Mouse (Mus musculus): ENCODE results near the gene Nags. TPM values are rescaled to one million over a fixed set of nuclear protein-coding genes. Genes with fewer than 3 reads are reported as not detected.
A peak's percentile ranks its signal among the peaks of the same experiment; 100 is the strongest.

Nags gene
- polyA plus RNA-seq (2012; rRNA removed): 0.41 and 0.72 TPM in 2 replicates

DNA sequence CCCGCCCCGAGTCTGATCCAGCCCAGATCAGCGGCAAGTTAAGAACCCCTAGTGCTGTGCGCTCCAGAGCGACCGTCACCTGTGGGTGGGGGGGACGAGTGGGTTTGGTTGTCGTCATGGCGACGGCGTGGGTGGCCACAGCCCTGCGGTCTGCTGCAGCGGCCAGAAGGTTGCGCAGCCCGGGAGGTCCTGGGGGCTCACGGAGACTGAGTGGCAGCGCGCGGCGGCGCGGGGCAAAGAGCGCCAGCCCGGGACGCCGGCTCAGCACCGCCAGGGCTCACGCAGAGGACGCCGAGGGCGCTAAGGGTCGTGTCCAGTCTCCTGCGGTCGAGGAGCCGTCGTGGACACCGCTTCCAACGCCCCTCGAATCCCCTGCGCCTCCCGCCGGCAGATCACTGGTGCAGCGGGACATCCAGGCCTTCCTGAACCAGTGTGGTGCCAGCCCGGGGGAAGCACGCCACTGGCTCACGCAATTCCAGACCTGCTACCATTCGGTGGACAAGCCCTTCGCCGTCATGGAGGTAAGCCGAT, at the start of gene Nags:
Gene Nags (plus strand): TSS at position 43 of the 531 bp plus-strand sequence.
- Histone ChIP-seq H3K4me1 (ENCODE audit: control insufficient read depth, insufficient read depth, low read length) (peaks cover 3% of the 10 kb centered on the region; the same call in 1 of the 2 replicates), H3K4me3 (replicated peaks; ENCODE audit: extremely low read depth, low read depth, low read length) (no peak within 1 kb of the TSS)
- 1% methylated on average over 50 of the region's 50 CpGs for WGBS
- no peak for DNase-seq
- no peak for TF ChIP-seq CTCF (IDR thresholded peaks at IDR 0.05; ENCODE audit: insufficient read depth, low read length)
- no peak for TF ChIP-seq POLR2A (IDR thresholded peaks at IDR 0.05; ENCODE audit: borderline replicate concordance, extremely low read depth, low read depth, low read length)

DNA sequence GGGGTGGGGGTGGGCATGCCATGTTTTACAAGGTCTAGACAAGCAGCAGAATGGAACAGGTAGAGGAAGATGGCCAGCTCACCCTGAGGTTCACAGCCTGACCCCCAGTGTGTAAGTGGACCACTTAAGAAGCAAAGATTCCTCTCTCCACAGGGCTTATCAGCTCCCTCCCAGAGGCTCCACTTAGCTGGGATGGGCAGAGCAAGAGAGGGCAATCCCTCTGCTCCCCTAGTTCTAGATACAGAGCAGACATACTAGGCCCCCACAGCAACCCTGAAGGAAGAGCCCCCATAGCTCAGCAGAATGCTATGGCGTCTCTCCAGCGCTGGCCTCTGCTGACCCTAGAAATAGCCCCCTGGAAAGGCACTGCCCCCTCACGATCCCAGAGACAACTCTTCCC, 49.6 kb upstream of the Nags start:
- TF ChIP-seq CTCF (IDR thresholded peaks at IDR 0.05; ENCODE audit: insufficient read depth, low read length) (no peak), POLR2A (IDR thresholded peaks at IDR 0.05; ENCODE audit: borderline replicate concordance, extremely low read depth, low read depth, low read length) (no peak)
- WGBS: 83% methylated on average over 3 of the region's 3 CpGs
- H3K4me3 ChIP-seq (replicated peaks; ENCODE audit: extremely low read depth, low read depth, low read length): no peak overlapping the region
- no peak for DNase-seq
- no peaks in the 10 kb centered on the region for H3K4me1 ChIP-seq (ENCODE audit: control insufficient read depth, insufficient read depth, low read length)

DNA sequence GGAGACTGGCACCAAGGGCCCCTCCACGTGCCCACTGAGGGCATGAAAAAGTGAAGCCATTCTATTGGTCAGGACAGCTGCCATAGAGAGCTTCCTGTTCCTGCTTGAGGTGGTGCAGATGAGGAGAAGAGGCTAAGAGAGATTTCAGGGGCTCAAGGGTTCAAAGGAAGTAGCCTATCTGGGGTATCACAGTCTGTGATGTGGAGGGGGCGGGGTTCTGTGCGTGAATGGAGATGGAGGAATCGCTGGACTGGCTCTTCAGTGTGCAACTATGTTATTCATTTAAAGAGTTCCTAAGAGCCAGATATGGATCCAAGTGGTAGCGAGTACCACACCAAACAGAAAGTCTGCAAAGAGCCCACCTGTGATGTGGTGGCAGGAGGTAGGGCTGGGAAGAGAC, 48.9 kb upstream of the Nags start:
- no peak for DNase-seq
- no peak overlapping the region for H3K4me3 ChIP-seq (replicated peaks; ENCODE audit: extremely low read depth, low read depth, low read length)
- WGBS: 52% methylated on average over 5 of the region's 5 CpGs
- TF ChIP-seq CTCF (IDR thresholded peaks at IDR 0.05; ENCODE audit: insufficient read depth, low read length) (no peak), POLR2A (IDR thresholded peaks at IDR 0.05; ENCODE audit: borderline replicate concordance, extremely low read depth, low read depth, low read length) (no peak)
- H3K4me1 ChIP-seq (ENCODE audit: control insufficient read depth, insufficient read depth, low read length): no peaks in the 10 kb centered on the region

DNA sequence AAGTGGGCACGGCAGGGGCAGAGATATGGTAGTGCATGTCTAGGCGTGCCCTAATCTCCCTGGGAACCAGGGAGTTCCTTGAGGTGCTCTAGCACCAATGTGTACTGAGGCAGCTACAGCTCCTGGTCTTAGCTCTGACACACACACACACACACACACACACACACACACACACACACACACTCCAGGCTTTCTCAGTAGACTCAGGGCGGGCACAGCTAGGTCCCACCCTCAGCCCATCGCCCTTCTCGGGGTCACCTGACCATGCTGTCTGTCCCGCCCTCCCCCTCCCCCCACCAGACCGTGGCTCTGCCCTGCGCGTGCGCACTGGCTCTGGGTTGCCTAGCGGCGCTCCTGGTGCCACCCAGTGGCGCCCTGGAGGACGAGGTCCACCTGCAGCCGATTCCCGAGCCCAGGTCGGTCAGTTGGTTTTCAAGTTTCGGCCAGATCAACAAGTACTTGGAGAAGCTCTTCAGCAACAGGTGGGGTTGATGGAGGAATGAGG, 48.4 kb upstream of the Nags start:
- H3K4me3 ChIP-seq (replicated peaks; ENCODE audit: extremely low read depth, low read depth, low read length): peak overlapping the region; percentile 8

DNA sequence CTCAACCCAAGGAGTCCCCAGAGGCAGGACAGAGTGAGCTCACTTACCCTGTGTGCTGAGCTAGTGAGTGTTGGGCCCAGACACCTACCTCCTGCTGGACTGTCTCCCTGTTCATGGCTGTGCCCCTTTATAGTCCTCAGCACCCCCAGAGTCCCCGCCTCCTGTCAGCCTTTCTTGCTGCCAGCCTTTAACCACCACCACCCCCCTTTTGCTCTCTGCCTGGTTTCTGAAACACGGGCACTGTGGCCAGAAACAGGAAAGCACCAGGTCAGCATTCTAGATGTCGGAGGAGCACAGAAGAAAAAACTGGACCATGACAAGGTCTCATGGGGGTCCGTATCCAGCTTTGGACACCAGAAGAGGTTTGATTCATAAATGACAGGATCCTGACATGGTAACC, 44.1 kb upstream of the Nags start, which contains the start of gene Ppy:
Gene Ppy (minus strand): TSS at position 101 of the 400 bp plus-strand sequence.
- TF ChIP-seq POLR2A (IDR thresholded peaks at IDR 0.05; ENCODE audit: borderline replicate concordance, extremely low read depth, low read depth, low read length) (no peak), CTCF (IDR thresholded peaks at IDR 0.05; ENCODE audit: insufficient read depth, low read length) (no peak)
- no peaks in the 10 kb centered on the region for H3K4me1 ChIP-seq (ENCODE audit: control insufficient read depth, insufficient read depth, low read length)
- 75% methylated on average over 4 of the region's 4 CpGs for WGBS

More for the DNA sequence above, 48.4 kb upstream of the Nags start:
- WGBS: 2% methylated on average over 18 of the region's 18 CpGs
- H3K4me1 ChIP-seq (ENCODE audit: control insufficient read depth, insufficient read depth, low read length): no peaks in the 10 kb centered on the region
- no peak for TF ChIP-seq POLR2A (IDR thresholded peaks at IDR 0.05; ENCODE audit: borderline replicate concordance, extremely low read depth, low read depth, low read length)
- no peak for TF ChIP-seq CTCF (IDR thresholded peaks at IDR 0.05; ENCODE audit: insufficient read depth, low read length)
- peak; percentile 54 for DNase-seq

DNA sequence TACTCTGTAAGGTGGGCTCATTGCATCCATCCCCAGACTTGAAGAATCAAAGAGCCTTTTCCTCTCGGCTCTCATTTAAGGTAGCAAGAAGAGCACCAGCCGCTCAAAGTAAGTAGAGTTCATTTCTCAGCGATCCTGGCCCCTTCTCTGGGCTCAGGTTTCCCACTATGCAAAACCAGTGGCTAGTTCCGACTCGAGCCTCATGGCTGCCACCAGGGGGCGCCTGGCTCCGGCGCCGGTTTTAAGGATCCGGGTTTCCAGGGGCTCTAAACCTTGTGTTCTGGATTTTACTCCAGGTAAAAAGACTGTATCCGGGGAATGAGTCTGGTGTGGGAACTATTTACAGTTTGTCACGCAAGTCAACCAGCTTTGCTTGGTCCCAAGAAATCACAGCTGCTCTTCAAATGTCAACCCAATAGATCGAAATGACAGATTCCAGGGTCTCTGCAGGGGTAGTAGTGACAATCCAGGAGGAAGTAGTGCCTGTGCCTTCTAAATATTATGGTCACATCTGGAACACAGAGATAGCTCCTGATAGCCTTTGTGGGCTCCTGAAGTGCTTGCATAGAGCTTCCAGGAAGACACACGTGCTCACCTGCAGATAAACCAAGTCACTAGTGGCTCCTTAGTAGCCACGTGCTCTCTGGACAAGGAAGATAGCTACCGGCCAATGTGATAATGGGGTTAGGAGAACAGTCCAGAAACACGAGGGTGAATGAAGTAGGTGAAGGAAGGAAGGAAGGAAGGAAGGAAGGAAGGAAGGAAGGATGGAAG, 42.6 kb upstream of the Nags start:
- peak; percentile 58 for TF ChIP-seq CTCF (IDR thresholded peaks at IDR 0.05; ENCODE audit: insufficient read depth, low read length)
- TF ChIP-seq POLR2A (IDR thresholded peaks at IDR 0.05; ENCODE audit: borderline replicate concordance, extremely low read depth, low read depth, low read length): no peak

More for the DNA sequence above, 44.1 kb upstream of the Nags start, which contains the start of gene Ppy:
- DNase-seq: no peak
- H3K4me3 ChIP-seq (replicated peaks; ENCODE audit: extremely low read depth, low read depth, low read length): no peak within 1 kb of the TSS

DNA sequence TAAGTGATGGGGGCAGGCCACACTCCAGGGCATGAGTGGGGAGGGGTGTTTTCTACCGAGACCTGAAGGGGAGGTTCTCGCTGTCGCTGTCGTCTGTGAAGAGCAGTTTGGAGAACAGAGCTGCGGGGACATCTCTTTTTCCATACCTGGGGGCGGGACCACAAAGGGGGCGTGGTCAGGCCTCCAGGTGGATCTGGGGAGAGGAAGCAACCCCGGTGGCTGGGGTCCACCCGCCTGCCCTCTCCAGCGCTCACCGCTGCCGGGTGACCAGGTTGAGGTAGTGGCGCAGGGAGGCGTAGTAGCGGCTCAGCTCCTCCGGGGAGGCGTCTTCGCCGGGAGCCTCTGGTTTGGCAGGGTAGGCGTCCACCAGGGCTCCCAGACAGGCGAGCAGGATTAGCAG, 38.4 kb upstream of the Nags start:
- no peaks in the 10 kb centered on the region for H3K4me1 ChIP-seq (ENCODE audit: control insufficient read depth, insufficient read depth, low read length)
- H3K4me3 ChIP-seq (replicated peaks; ENCODE audit: extremely low read depth, low read depth, low read length): no peak overlapping the region
- no peak for TF ChIP-seq POLR2A (IDR thresholded peaks at IDR 0.05; ENCODE audit: borderline replicate concordance, extremely low read depth, low read depth, low read length)
- TF ChIP-seq CTCF (IDR thresholded peaks at IDR 0.05; ENCODE audit: insufficient read depth, low read length): no peak
- DNase-seq: no peak
- WGBS: 5% methylated on average over 21 of the region's 21 CpGs

More for the DNA sequence above, 42.6 kb upstream of the Nags start:
- H3K4me3 ChIP-seq (replicated peaks; ENCODE audit: extremely low read depth, low read depth, low read length): no peak overlapping the region
- DNase-seq: peak; percentile 49
- WGBS: 12% methylated on average over 17 of the region's 17 CpGs
- H3K4me1 ChIP-seq (ENCODE audit: control insufficient read depth, insufficient read depth, low read length): no peaks in the 10 kb centered on the region

DNA sequence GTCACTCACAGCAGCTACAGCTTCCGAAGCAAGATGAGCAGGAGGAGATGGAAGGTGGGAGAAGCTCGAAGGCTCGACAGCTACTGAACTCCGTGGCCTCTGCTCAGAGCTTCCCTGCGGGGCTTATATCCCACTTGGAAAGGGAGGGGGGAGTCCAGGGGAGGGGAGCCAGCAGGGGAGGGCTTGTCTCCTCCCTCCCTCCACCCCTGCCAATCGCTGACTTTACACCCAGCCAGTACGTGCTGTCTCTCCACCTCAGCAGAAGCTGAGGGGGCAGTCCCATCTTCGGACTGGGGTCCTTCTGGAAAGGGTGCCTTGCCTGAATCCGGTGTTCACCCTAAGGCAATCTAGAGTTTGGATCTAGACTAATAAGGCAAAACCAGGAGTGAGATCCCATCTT, 37.6 kb upstream of the Nags start, which contains the start of gene Pyy:
Gene Pyy (minus strand): TSS at position 101 of the 400 bp plus-strand sequence.
- no peak for DNase-seq
- no peaks in the 10 kb centered on the region for H3K4me1 ChIP-seq (ENCODE audit: control insufficient read depth, insufficient read depth, low read length)
- no peak within 1 kb of the TSS for H3K4me3 ChIP-seq (replicated peaks; ENCODE audit: extremely low read depth, low read depth, low read length)
- TF ChIP-seq CTCF (IDR thresholded peaks at IDR 0.05; ENCODE audit: insufficient read depth, low read length) (no peak), POLR2A (IDR thresholded peaks at IDR 0.05; ENCODE audit: borderline replicate concordance, extremely low read depth, low read depth, low read length) (no peak)
- 11% methylated on average over 9 of the region's 9 CpGs for WGBS

DNA sequence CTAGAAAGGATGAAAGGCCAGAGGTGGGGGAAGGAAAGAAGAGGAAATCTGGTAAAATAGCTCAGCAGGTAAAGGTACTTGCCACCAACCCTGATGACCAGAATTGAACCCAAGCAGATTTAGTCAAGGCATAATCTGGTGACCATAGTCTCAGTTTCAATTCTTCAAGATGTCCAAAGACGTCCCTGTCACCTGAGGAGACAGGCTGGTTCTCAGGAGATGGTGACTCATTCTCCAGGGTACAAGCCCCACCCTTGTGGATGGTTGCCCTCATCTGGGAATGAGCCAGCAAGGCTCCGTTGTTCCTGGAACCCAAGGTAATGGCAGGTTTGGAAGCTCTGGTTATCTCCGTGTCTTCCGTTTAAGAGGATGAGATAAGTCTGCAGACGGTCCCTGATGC, 33.7 kb upstream of the Nags start:
- WGBS: 62% methylated on average over 5 of the region's 5 CpGs
- H3K4me3 ChIP-seq (replicated peaks; ENCODE audit: extremely low read depth, low read depth, low read length): no peak overlapping the region
- no peaks in the 10 kb centered on the region for H3K4me1 ChIP-seq (ENCODE audit: control insufficient read depth, insufficient read depth, low read length)
- no peak for TF ChIP-seq POLR2A (IDR thresholded peaks at IDR 0.05; ENCODE audit: borderline replicate concordance, extremely low read depth, low read depth, low read length)
- no peak for TF ChIP-seq CTCF (IDR thresholded peaks at IDR 0.05; ENCODE audit: insufficient read depth, low read length)
- DNase-seq: no peak
